Mouse (Mus musculus) spleen, adult 2 months (tissue): ENCODE measurements around the gene Hbs1l.

Source experiments
- CTCF ChIP-seq: fragments of 200-500 bp; IDR thresholded peaks from 2 replicates; pipeline ENCODE4 v1.5.1; 2011; ENCODE audit warnings: mild to moderate bottlenecking, inconsistent platforms; ENCODE audit not compliant: insufficient read depth, insufficient read length, insufficient replicate concordance; ENCODE audit errors: extremely low read depth
- POLR2A ChIP-seq: fragments of 200-500 bp; IDR thresholded peaks from 2 replicates; pipeline ENCODE4 v1.6.1; 2011; ENCODE audit warnings: low read depth, low read length, inconsistent platforms

DNA sequence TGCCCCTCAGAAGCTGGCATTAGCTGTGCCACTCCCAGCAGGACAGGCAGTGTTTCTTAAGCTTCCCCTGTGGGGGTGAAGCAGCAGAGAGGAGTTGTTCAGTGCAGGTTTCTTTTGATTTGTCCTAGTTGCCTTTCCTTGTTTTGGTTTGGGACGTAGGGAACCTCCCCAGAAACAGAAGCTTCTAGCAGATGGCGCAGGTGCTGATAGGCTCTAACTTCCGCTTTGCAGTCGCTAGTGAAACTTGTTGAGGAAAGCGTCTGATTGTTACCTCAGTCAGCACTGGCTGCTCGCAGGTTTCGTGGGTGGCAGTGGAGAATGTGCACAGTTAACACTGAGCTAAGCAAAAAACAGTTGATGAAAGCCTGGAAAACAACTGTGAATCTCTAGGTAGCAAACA is 6.0 kb downstream of the Hbs1l start:
- TF ChIP-seq CTCF = no peak
- no peak for TF ChIP-seq POLR2A
